In genomic region chr13:8839111-8839510, GRCm38 (mm10) we compare ENCODE assay signal across 16 mouse cellular contexts. TPM values are rescaled to one million over a fixed set of nuclear protein-coding genes. Genes with fewer than 3 reads are reported as not detected.
DNase-seq lines count a peak whose midpoint lies in the region; ATAC-seq and TF ChIP-seq lines count a peak whose summit lies in the region.
"Had no signal": no experiment of that assay in that cellular context is flagged by ENCODE, and none has a peak within 500 bp of the region (broad histone marks: within the 10 kb centered on the region; RNA-seq: fewer than 3 reads in every experiment).

No protein-coding gene starts in this region.

- H3K27me3 ChIP-seq in heart, embryonic 11.5 days (ENCODE audit: control insufficient read depth, insufficient read depth, low read length), result no peaks in the 10 kb centered on the region
- H3K27me3 ChIP-seq in liver, embryonic 13.5 days, result no peaks in the 10 kb centered on the region

- H3K27ac ChIP-seq in gastrocnemius, adult 2 months, result peak overlapping the region; percentile 80
- H3K27ac ChIP-seq in layer of hippocampus, adult 2 months, result peak overlapping the region; percentile 69; the same call in 1 of the 2 replicates
- H3K27ac ChIP-seq in heart, embryonic 11.5 days (ENCODE audit: low read depth, low read length), result peak overlapping the region; percentile 73
- peak overlapping the region; percentile 55 for H3K27ac ChIP-seq in liver, embryonic 13.5 days
- H3K27ac ChIP-seq: midbrain, embryonic 10.5 days had no signal

- no peak for DNase-seq in gastrocnemius, adult 2 months
- DNase-seq in gastrocnemius, postnatal 14 days, result no peak
- no peak for DNase-seq in layer of hippocampus, adult 2 months (ENCODE audit: low spot score in 2 of 2)
- DNase-seq in layer of hippocampus, adult 8-10 months (ENCODE audit: low spot score in 2 of 2), result no peak
- DNase-seq in liver, embryonic 13.5 days, result no peak
- DNase-seq in right cerebral cortex, postnatal 4 days, result no peak
- DNase-seq in urinary bladder, adult 18-20 months (ENCODE audit: low spot score in 2 of 2), result no peak
- DNase-seq: cerebellum, adult 11 months; kidney, adult 18-20 months; left cerebral cortex, postnatal 4 days; right cerebral cortex, postnatal 14 days; thymus, postnatal 25 days had no signal

- no peak for ATAC-seq in heart, embryonic 11.5 days (replicated peaks; ENCODE audit: insufficient number of reproducible peaks, low FRiP score, low TSS enrichment)
- no peak for ATAC-seq in liver, embryonic 13.5 days (ENCODE audit: low read depth)
- ATAC-seq: forebrain, embryonic 14.5 days had no signal

- H3K36me3 ChIP-seq in heart, embryonic 11.5 days (ENCODE audit: control insufficient read depth, insufficient read depth, low read length), result peaks cover 11% of the 10 kb centered on the region
- H3K36me3 ChIP-seq in liver, embryonic 13.5 days, result peaks cover 73% of the 10 kb centered on the region

- H3K9me3 ChIP-seq in heart, embryonic 11.5 days (replicated peaks; ENCODE audit: control insufficient read depth, low read length), result no peaks in the 10 kb centered on the region
- no peaks in the 10 kb centered on the region for H3K9me3 ChIP-seq in liver, embryonic 13.5 days (replicated peaks)
- H3K9me3 ChIP-seq: midbrain, embryonic 10.5 days had no signal

- H3K4me2 ChIP-seq in heart, embryonic 11.5 days, result no peak overlapping the region
- H3K4me2 ChIP-seq in liver, embryonic 13.5 days, result no peak overlapping the region

- H3K4me3 ChIP-seq in gastrocnemius, adult 2 months, result peak overlapping the region; percentile 37
- no peak overlapping the region for H3K4me3 ChIP-seq in layer of hippocampus, adult 2 months
- H3K4me3 ChIP-seq in heart, embryonic 11.5 days (ENCODE audit: low read depth, low read length), result no peak overlapping the region
- no peak overlapping the region for H3K4me3 ChIP-seq in liver, embryonic 13.5 days (replicated peaks)
- H3K4me3 ChIP-seq: midbrain, embryonic 10.5 days; myocyte had no signal

- TF ChIP-seq CTCF in gastrocnemius, adult 2 months (IDR thresholded peaks at IDR 0.05), result no peak
- no peak for TF ChIP-seq CTCF in layer of hippocampus, adult 2 months (conservative IDR thresholded peaks at IDR 0.05)

- H3K4me1 ChIP-seq in heart, embryonic 11.5 days (ENCODE audit: control insufficient read depth, insufficient read depth, low read length), result no peaks in the 10 kb centered on the region
- no peaks in the 10 kb centered on the region for H3K4me1 ChIP-seq in liver, embryonic 13.5 days (replicated peaks)
- H3K4me1 ChIP-seq: midbrain, embryonic 10.5 days had no signal

- no peak overlapping the region for H3K9ac ChIP-seq in heart, embryonic 11.5 days (ENCODE audit: low read depth, low read length)
- H3K9ac ChIP-seq in liver, embryonic 13.5 days, result no peak overlapping the region

- 81% methylated on average over 10 of the region's 10 CpGs for WGBS in heart, embryonic 11.5 days (ENCODE audit: insufficient replicate concordance)
- 76% methylated on average over 10 of the region's 10 CpGs for WGBS in liver, embryonic 13.5 days (ENCODE audit: insufficient replicate concordance)

- intact Hi-C loops in gastrocnemius, adult 2 months (cut with DNase I), result no loop called here
- intact Hi-C loops in gastrocnemius, postnatal 14 days (cut with DNase I; ENCODE audit: low total_unique reads), result no loop called here

RNA-seq across cellular contexts. Expression of gene Wdr37, which starts 32.6 kb away (rescaled TPM):
- total RNA-seq in gastrocnemius, adult 2 months (2021), result 10 to 100 TPM; 24.3 to 33.1 TPM
- 10 to 100 TPM; 25.6 to 34.8 TPM for total RNA-seq in gastrocnemius, postnatal 14 days (2021)
- total RNA-seq in layer of hippocampus, adult 2 months (2021), result 10 to 100 TPM; 88.3 to 92.9 TPM
- total RNA-seq in layer of hippocampus, adult 8-10 months (2022), result 100 to 1,000 TPM in 3 of 4 experiments, 10 to 100 TPM in 1; 82.9 to 119 (median 110) TPM
- polyA plus RNA-seq in heart, embryonic 11.5 days (2014; fragmentation: Nextera tagmentation; extraction: Ambion mirVana), result 19.6 and 25.5 TPM in 2 replicates
- polyA plus RNA-seq in liver, embryonic 13.5 days (2015; fragmentation: Nextera tagmentation; extraction: Ambion mirVana), result 7.8 and 9.9 TPM in 2 replicates

RNA-seq across cellular contexts. Expression of gene Idi1, which starts 46.2 kb away (rescaled TPM):
- total RNA-seq in gastrocnemius, adult 2 months (2021), result 1 to 10 TPM; 4.7 to 7.6 TPM
- total RNA-seq in gastrocnemius, postnatal 14 days (2021), result 1 to 10 TPM; 4.7 to 9.1 TPM
- 10 to 100 TPM; 28.4 to 32.1 TPM for total RNA-seq in layer of hippocampus, adult 2 months (2021)
- 10 to 100 TPM; 34.0 to 38.6 (median 37.6) TPM for total RNA-seq in layer of hippocampus, adult 8-10 months (2022)
- polyA plus RNA-seq in heart, embryonic 11.5 days (2014; fragmentation: Nextera tagmentation; extraction: Ambion mirVana), result 65.1 and 76.7 TPM in 2 replicates
- polyA plus RNA-seq in liver, embryonic 13.5 days (2015; fragmentation: Nextera tagmentation; extraction: Ambion mirVana), result 78.9 and 108 TPM in 2 replicates
